Mouse (Mus musculus): Measurements from ENCODE around the gene Htt. TPM values are rescaled to one million over a fixed set of nuclear protein-coding genes. Genes with fewer than 3 reads are reported as not detected.

Gene Htt
- polyA plus RNA-seq, 1 experiment from 2014 or later, result 3.8 TPM

DNA sequence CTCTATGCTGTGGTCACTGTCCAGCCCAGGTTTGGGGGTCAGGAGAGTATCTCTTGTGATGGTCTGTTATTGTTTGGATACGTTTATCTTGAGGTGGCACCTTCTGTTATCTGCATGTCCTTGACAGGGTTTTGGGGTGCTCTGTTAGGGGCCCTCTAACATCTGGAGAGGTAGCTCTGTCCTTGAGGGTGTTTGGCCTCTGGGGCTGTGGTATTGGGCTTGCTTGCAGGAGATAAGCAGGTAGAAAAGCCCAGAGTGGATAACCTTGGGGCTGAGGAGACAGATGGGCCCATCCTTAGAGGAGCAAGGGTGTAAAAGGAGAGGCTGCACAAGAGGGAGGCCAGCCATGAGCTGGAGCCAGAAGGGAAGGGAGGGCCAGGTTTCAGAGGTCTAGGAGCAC lies 198.5 kb downstream of the Htt start:
- DNase-seq (ENCODE audit: low spot score), result no peak
- H3K27me3 ChIP-seq (replicated peaks; ENCODE audit: insufficient read depth, low read length), result no peaks in the 10 kb centered on the region
- peaks cover 14% of the 10 kb centered on the region for H3K4me1 ChIP-seq (ENCODE audit: insufficient read depth, low read depth, low read length)
- TF ChIP-seq CTCF (IDR thresholded peaks at IDR 0.05) (no peak), EP300 (IDR thresholded peaks at IDR 0.05) (no peak)
- ATAC-seq, result no peak
- no peak overlapping the region for H3K9ac ChIP-seq (replicated peaks; ENCODE audit: low read depth)
- H3K4me2 ChIP-seq (replicated peaks; ENCODE audit: low read depth, low read length), result no peak overlapping the region
- no peak overlapping the region for H3K27ac ChIP-seq (ENCODE audit: low read length)
- H3K4me3 ChIP-seq (ENCODE audit: low read depth, low read length), result no peak overlapping the region
- H3K36me3 ChIP-seq (ENCODE audit: insufficient read depth, low read length), result no peaks in the 10 kb centered on the region
- no peaks in the 10 kb centered on the region for H3K9me3 ChIP-seq (ENCODE audit: low read length)
- WGBS, result 46% methylated on average over 1 of the region's 1 CpGs

MicroRNAs encoded within 50 kb of the gene (microRNA counts, 519-probe panel; counts per million panel counts)
- not detected for microRNA mmu-miR-467g

Small RNA genes lying within 50 kb of the gene (microRNA-seq; reads per million reads assigned to microRNA genes)
- gene Mir467g, result not detected

Other genes with a start within 250 kb of the Htt start
- 23.3 and 24.2 TPM in 2 replicates for gene Tnip2, start 247.7 kb upstream of the Htt start, polyA plus RNA-seq (2015; fragmentation: Nextera tagmentation; extraction: Ambion mirVana)
- 7.7 and 9.2 TPM in 2 replicates for gene Sh3bp2, start 235.9 kb upstream of the Htt start, polyA plus RNA-seq (2015; fragmentation: Nextera tagmentation; extraction: Ambion mirVana)
- gene Add1, start 188.1 kb upstream of the Htt start, polyA plus RNA-seq (2015; fragmentation: Nextera tagmentation; extraction: Ambion mirVana), result 135 and 145 TPM in 2 replicates
- 52.1 and 75.2 TPM in 2 replicates for gene Mfsd10, start 124.5 kb upstream of the Htt start, polyA plus RNA-seq (2015; fragmentation: Nextera tagmentation; extraction: Ambion mirVana)
- 11.1 and 11.6 TPM in 2 replicates for gene Nop14, start 101.6 kb upstream of the Htt start, polyA plus RNA-seq (2015; fragmentation: Nextera tagmentation; extraction: Ambion mirVana)
- gene Grk4, start 101.4 kb upstream of the Htt start, polyA plus RNA-seq (2015; fragmentation: Nextera tagmentation; extraction: Ambion mirVana), result 3.5 and 5.1 TPM in 2 replicates
- 0.50 and 0.73 TPM in 2 replicates for gene Msantd1, start 146.3 kb downstream of the Htt start, polyA plus RNA-seq (2015; fragmentation: Nextera tagmentation; extraction: Ambion mirVana)
- 45.5 and 46.7 TPM in 2 replicates for gene Rgs12, start 187.7 kb downstream of the Htt start, polyA plus RNA-seq (2015; fragmentation: Nextera tagmentation; extraction: Ambion mirVana)

Measured in lung, postnatal 0 days (tissue).